Mouse (Mus musculus): ENCODE data around the gene Bms1. TPM values are rescaled to one million over a fixed set of nuclear protein-coding genes. Genes with fewer than 3 reads are reported as not detected.

Bms1 gene
- total RNA-seq (2014; rRNA removed; ENCODE audit: low replicate concordance) (8.7 and 17.6 TPM in 2 replicates), polyA plus RNA-seq (2015; fragmentation: Nextera tagmentation; extraction: Ambion mirVana) (10.7 and 11.5 TPM in 2 replicates)

DNA sequence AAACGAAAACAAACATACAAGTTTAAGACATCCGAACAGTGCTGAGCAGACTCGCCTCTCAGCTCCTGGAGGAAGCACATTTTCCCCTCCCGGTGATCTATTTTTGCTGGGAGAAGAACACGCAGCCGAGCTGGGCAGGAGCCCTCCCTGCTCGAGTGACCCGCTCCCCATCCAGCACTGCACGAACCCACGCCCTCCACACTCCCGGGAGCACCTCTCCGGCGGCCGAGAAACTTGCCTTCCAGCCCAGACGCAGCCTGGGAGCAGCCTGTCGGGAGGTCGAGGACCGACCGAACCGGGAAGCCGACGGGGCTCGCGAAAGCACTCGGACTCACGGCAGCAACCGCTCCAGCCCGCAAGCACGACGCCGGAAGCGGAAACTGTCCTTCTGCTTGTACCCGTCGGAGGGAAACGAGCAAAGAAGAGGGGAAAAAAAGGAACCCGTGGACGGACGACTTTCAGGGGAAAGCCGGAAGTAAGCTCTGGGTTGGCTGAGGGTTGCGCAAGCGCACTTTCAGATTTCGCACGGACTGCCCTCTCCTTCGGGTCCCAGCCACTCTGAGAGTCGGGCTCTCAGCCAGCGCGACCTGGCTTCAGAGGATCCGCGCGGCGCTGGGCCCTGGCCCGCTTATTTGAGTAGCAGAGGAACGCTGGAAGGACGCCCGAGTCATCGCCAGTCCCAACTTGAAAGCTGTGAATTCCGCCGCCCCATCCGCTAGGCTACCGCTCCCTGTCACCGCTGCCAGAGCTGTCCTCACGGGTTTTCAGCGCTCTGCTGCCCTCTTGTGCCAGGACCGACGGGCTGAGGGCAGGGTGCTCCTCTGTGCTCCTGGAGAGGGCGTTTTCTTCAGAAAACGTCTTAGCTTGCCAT, at the start of gene Bms1:
Gene Bms1, minus strand, starts transcription at position 425 of the 871 bp plus-strand sequence.
- Histone ChIP-seq H3K27me3 (ENCODE audit: control insufficient read depth, insufficient read depth, low read length) (no peaks in the 10 kb centered on the region), H3K4me3 (ENCODE audit: low read depth, low read length) (peak within 1 kb of the TSS; percentile 98), H3K9me3 (replicated peaks; ENCODE audit: control insufficient read depth, low read length) (no peaks in the 10 kb centered on the region), H3K36me3 (replicated peaks; ENCODE audit: control insufficient read depth, insufficient read depth, low read length) (peaks cover 26% of the 10 kb centered on the region), H3K27ac (ENCODE audit: low read depth) (peak within 1 kb of the TSS; percentile 90), H3K4me1 (ENCODE audit: control insufficient read depth, insufficient read depth) (0 out of 2 replicates have a peak, but pooled peaks cover 7% of the 10 kb centered on the region), H3K4me2 (ENCODE audit: low read depth, low read length) (peak within 1 kb of the TSS; percentile 86), H3K9ac (replicated peaks; ENCODE audit: low read depth, low read length) (peak within 1 kb of the TSS; percentile 90)
- DNase-seq (ENCODE audit: low spot score) (peak; percentile 96), ATAC-seq (ENCODE audit: insufficient read depth, low read depth) (peak; percentile 96)
- WGBS = under 1% methylated on average over 67 of the region's 67 CpGs
- TF ChIP-seq CTCF (IDR thresholded peaks at IDR 0.05; ENCODE audit: low read depth) (peak; percentile 97), EP300 (IDR thresholded peaks at IDR 0.05; ENCODE audit: low read depth) (no peak)

DNA sequence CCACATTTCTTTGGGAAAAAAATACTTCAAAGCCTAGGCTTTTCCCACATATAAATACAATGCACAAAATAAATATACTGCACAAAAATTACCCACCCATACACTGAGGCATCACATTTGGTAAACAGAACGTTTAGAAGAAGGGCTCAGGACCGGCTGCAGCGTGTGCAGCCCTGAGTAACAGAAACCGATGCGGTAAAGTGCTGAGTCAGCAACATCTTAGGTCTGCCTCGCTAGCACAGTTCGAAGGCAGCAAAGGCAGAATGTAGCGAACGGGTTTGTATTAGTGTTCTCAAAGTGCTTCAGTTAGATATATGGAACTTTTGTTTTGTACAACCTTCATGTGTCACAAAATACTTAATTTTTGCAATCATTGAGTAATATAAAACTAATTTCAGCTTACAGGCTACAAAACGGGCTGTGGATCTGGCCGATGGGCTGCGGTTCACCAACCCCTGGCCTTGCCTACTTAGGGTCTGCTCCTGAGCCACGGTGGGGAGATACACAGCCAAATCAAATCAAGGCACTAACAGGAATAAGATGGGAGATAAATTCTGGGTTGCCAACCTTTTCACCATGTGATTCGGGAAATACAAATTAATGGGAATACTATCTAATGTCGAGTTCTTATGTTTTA, 42.9 kb upstream of the Bms1 start:
- no peak overlapping the region for H3K4me3 ChIP-seq (ENCODE audit: low read depth, low read length)
- ATAC-seq (ENCODE audit: insufficient read depth, low read depth) = no peak
- H3K9me3 ChIP-seq (replicated peaks; ENCODE audit: control insufficient read depth, low read length) = no peaks in the 10 kb centered on the region
- H3K27me3 ChIP-seq (ENCODE audit: control insufficient read depth, insufficient read depth, low read length) = no peaks in the 10 kb centered on the region
- no peak overlapping the region for H3K9ac ChIP-seq (replicated peaks; ENCODE audit: low read depth, low read length)
- no peaks in the 10 kb centered on the region for H3K4me1 ChIP-seq (ENCODE audit: control insufficient read depth, insufficient read depth)
- TF ChIP-seq CTCF (IDR thresholded peaks at IDR 0.05; ENCODE audit: low read depth) (no peak), EP300 (IDR thresholded peaks at IDR 0.05; ENCODE audit: low read depth) (no peak)
- H3K4me2 ChIP-seq (ENCODE audit: low read depth, low read length) = no peak overlapping the region
- DNase-seq (ENCODE audit: low spot score) = no peak
- H3K36me3 ChIP-seq (replicated peaks; ENCODE audit: control insufficient read depth, insufficient read depth, low read length) = peaks cover 34% of the 10 kb centered on the region
- H3K27ac ChIP-seq (ENCODE audit: low read depth) = no peak overlapping the region
- 87% methylated on average over 15 of the region's 15 CpGs for WGBS

DNA sequence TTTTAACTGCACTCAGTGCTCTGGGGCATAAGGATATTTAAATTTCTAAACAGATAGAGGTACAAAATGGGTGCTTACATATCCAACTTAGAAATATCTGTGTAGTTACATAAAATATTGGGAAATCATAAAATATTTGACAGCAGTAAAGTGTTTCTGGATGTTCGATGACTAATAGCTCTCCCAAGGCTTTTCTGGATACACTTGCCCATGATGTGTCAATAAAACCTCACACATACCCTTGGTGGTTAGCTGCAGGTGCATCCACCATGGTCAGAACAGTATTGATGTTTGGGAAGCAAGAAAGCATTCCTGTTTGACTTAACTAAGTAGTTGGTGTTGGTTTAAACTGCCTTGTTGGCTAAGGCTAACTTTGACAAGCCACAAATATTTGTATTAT, 38.5 kb upstream of the Bms1 start:
- Histone ChIP-seq H3K4me1 (ENCODE audit: control insufficient read depth, insufficient read depth) (no peaks in the 10 kb centered on the region), H3K9ac (replicated peaks; ENCODE audit: low read depth, low read length) (no peak overlapping the region), H3K27me3 (ENCODE audit: control insufficient read depth, insufficient read depth, low read length) (no peaks in the 10 kb centered on the region), H3K9me3 (replicated peaks; ENCODE audit: control insufficient read depth, low read length) (no peaks in the 10 kb centered on the region), H3K36me3 (replicated peaks; ENCODE audit: control insufficient read depth, insufficient read depth, low read length) (peaks cover 4% of the 10 kb centered on the region; the same call in 1 of the 2 replicates), H3K4me2 (ENCODE audit: low read depth, low read length) (no peak overlapping the region), H3K27ac (ENCODE audit: low read depth) (no peak overlapping the region), H3K4me3 (ENCODE audit: low read depth, low read length) (no peak overlapping the region)
- no peak for ATAC-seq (ENCODE audit: insufficient read depth, low read depth)
- TF ChIP-seq CTCF (IDR thresholded peaks at IDR 0.05; ENCODE audit: low read depth) = no peak
- TF ChIP-seq EP300 (IDR thresholded peaks at IDR 0.05; ENCODE audit: low read depth) = no peak
- WGBS = 83% methylated on average over 1 of the region's 1 CpGs
- DNase-seq (ENCODE audit: low spot score) = no peak

DNA sequence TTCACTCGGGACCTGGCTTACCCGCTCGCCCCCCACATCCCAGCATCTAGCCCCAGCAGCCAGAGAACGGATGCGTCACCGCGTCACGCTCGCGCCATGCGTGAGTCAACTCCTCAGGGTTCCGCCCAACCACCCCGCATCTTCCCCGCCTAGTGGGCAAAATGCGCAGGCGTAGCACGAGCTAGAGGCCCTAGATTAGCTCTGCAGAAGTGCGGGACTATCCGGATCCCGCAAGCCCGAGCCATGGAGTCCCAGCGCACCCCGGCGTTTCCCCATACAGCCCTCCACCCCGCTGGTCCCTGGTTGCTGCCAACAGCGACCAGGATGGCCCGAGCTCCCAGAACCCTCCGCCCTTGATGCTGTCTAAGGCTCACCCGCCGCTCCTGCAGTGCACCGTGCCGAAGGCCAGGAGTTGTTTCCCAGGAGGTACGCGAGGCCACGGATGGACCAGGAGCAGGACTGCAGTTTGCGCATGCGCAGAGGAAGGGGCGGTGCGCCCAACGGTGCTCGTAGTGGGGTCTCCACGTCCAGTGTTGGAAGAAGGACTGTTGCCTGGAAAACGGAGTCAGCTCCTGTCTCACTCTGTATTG, 35.9 kb upstream of the Bms1 start, which contains the start of gene Zfp248:
Gene Zfp248, minus strand, starts transcription at position 487 of the 590 bp plus-strand sequence.
- ATAC-seq (ENCODE audit: insufficient read depth, low read depth) = peak; percentile 92
- Histone ChIP-seq H3K9me3 (replicated peaks; ENCODE audit: control insufficient read depth, low read length) (no peaks in the 10 kb centered on the region), H3K4me1 (ENCODE audit: control insufficient read depth, insufficient read depth) (no peaks in the 10 kb centered on the region)

DNA sequence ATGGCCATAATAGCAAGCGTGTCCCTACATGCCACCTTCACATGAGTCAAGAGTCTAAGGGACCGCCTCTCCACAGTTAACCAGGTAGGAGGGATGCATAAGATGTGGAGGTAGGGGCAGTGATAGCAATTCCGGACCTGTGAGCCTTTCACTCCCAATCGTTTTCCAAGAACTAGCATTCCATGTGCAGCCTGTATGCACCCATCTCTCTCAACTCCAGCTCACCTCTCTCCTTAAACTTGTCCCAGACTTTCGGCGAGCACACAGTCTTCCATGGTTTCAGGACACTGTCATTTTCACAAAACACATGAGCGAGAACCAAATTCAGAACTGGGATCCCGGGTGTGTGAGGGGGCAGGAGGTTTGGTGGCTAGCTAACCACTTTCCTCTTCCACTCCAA, 35.2 kb upstream of the Bms1 start:
- Histone ChIP-seq H3K27ac (ENCODE audit: low read depth) (no peak overlapping the region), H3K4me1 (ENCODE audit: control insufficient read depth, insufficient read depth) (no peaks in the 10 kb centered on the region), H3K4me2 (ENCODE audit: low read depth, low read length) (peak overlapping the region; percentile 91), H3K4me3 (ENCODE audit: low read depth, low read length) (peak overlapping the region; percentile 78), H3K9ac (replicated peaks; ENCODE audit: low read depth, low read length) (peak overlapping the region; percentile 70), H3K9me3 (replicated peaks; ENCODE audit: control insufficient read depth, low read length) (no peaks in the 10 kb centered on the region), H3K36me3 (replicated peaks; ENCODE audit: control insufficient read depth, insufficient read depth, low read length) (no peaks in the 10 kb centered on the region), H3K27me3 (ENCODE audit: control insufficient read depth, insufficient read depth, low read length) (no peaks in the 10 kb centered on the region)
- no peak for TF ChIP-seq EP300 (IDR thresholded peaks at IDR 0.05; ENCODE audit: low read depth)
- TF ChIP-seq CTCF (IDR thresholded peaks at IDR 0.05; ENCODE audit: low read depth) = no peak
- ATAC-seq (ENCODE audit: insufficient read depth, low read depth) = no peak
- WGBS = 42% methylated on average over 8 of the region's 8 CpGs
- DNase-seq (ENCODE audit: low spot score) = no peak

More for the DNA sequence above, 35.9 kb upstream of the Bms1 start, which contains the start of gene Zfp248:
- H3K4me3 ChIP-seq (ENCODE audit: low read depth, low read length) = peak within 1 kb of the TSS; percentile 78
- no peaks in the 10 kb centered on the region for H3K27me3 ChIP-seq (ENCODE audit: control insufficient read depth, insufficient read depth, low read length)
- H3K27ac ChIP-seq (ENCODE audit: low read depth) = peak within 1 kb of the TSS; percentile 88
- peak within 1 kb of the TSS; percentile 91 for H3K4me2 ChIP-seq (ENCODE audit: low read depth, low read length)
- no peaks in the 10 kb centered on the region for H3K36me3 ChIP-seq (replicated peaks; ENCODE audit: control insufficient read depth, insufficient read depth, low read length)
- peak; percentile 80 for DNase-seq (ENCODE audit: low spot score)
- under 1% methylated on average over 43 of the region's 43 CpGs for WGBS
- no peak for TF ChIP-seq EP300 (IDR thresholded peaks at IDR 0.05; ENCODE audit: low read depth)
- TF ChIP-seq CTCF (IDR thresholded peaks at IDR 0.05; ENCODE audit: low read depth) = peak; percentile 53
- H3K9ac ChIP-seq (replicated peaks; ENCODE audit: low read depth, low read length) = peak within 1 kb of the TSS; percentile 70

Measured in heart, postnatal 0 days (tissue).